Mouse (Mus musculus) c-Kit-negative CD71-positive TER-119-positive erythroid progenitor cells, embryonic 14.5 days (primary cell): Measurements from ENCODE around the gene Rab6a.
A peak's percentile ranks its signal among the peaks of the same experiment; 100 is the strongest.

Experiments
- DNase-seq: peaks from one replicate; pipeline ENCODE4 v3.0.0-alpha.2; 2013; ENCODE audit warnings: low read depth, low spot score

The Rab6a gene

GRCm38 (mm10) chr7:100622277-100622676 is 15.1 kb downstream of the Rab6a start:
- no peak for DNase-seq

- DNase-seq, result no peak
Measured at GRCm38 (mm10) chr7:100624538-100624937, 17.3 kb downstream of the Rab6a start.

GRCm38 (mm10) chr7:100637657-100638056 is 30.4 kb downstream of the Rab6a start:
- DNase-seq, result no peak

DNA sequence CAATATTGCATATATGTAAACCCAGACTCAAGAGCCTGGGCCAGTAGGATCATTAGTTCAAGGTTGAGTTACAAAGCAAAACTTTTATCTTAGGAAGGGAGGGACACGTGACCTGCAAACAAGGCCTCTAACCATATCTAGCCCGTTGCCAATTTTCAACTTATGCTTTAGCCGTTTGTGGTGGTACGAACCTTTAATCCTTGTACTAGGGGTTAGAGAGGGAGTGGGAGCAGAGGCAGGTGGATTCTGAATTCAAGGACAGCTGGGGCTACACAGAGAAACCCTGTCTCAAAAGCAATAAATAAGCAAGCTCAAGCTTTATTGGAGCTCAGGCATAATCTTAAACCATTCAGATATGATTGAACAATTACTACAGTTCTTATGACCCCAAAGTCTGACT is 35.2 kb downstream of the Rab6a start:
- no peak for DNase-seq

GRCm38 (mm10) chr7:100645147-100645546 is 37.9 kb downstream of the Rab6a start:
- peak; percentile 57 for DNase-seq

DNA sequence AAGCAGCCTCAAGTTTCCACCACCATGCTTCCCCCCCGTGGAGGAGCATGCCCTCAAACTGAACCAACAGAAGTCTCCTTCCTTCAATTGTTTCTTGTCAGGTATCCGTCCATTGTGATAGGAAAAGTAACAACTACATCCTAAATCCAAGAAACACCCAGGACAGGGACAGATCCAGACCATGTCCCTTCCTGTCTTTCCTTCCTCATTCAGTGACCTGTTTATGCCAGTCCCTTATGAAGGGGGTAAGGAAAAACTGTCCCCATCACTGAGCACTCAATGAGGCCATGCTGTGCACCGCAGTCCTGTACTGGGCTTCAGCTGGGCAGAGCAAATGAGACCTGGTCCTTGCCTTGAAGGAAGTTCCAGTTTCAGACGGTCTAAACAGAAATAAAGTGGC is 41.9 kb downstream of the Rab6a start:
- no peak for DNase-seq

DNA sequence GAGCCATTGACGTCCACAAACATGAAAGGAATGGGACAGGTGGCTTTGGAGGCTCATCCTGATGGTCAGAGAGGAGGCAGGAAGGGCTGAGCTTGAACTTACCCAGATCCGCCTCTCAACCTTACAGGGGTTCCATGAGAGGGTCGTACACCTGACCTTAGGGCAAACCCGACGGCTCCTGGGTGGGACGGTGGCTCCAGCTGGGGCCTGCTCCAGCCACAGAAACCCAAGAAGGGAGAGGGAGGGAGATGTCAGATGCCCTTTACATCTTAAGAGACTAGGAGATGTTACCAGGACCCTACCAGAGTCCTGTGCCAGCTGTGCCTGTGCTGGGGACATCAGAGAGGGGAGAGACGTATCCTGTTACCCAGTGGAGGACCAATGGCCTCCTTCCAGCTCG is 42.6 kb downstream of the Rab6a start:
- DNase-seq, result no peak

DNA sequence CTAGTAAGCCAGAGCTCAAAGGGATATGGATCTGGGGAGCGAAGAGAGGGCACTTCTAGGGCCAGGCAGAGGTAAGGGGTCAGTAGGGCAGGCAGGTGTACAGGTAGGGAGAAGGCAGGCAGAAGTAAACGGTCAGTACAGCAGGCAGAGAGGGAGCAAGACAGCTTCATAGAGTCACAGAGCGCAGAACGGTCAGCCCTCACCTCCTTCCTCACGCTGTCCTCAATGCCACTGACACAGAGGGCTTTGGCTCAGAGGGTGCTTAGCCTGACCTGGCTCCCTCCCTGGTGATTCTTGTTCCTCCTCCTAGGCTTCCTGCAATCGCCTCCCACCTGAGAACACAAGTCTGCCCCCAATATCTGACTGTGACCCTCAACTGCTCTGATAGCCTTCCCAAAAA is 43.2 kb downstream of the Rab6a start:
- DNase-seq, result no peak

DNA sequence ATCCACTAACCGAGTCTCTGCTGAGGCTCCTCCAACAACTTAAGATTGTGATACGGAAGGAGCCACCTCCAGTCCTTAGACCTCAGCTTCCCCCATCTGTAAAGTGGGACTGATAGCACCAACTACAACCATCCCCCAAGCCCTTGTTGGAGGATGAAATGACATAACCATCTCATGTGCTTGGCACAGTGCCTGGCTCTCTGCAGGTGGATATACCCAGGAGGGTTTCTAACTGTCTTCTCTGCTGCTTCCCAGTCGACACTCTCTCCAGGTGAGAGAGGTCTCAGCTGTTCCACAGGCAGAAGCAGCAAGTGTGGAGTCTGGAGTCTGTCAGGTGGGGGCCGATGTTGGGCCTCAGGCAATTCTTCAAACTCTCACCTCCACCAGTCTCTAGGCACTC is 43.8 kb downstream of the Rab6a start:
- no peak for DNase-seq

- DNase-seq, result no peak
Measured at GRCm38 (mm10) chr7:100653480-100654266, 46.5 kb downstream of the Rab6a start.

DNA sequence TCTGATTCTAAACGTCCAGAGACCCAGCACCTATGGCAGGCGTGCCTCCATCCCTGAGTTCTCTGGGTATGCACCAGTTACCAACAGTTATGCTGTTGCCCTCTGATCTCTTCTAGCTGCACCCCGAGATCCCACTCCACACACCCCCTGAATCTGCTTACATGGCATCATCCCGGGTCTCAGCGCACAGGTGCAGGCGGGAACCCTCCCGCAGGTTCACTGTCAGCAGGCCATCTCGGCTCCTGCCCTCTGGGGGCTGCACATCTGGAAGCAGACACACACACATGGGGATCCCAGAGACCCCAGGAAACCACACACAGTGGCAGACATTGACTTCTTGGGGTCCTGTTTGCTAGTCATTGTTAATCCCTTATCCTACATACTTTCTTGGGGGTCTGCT is 47.2 kb downstream of the Rab6a start:
- no peak for DNase-seq

- no peak for DNase-seq
Measured at GRCm38 (mm10) chr7:100656739-100657138, 49.5 kb downstream of the Rab6a start.

- no peak for DNase-seq
Measured at GRCm38 (mm10) chr7:100658093-100658578, 50.9 kb downstream of the Rab6a start.

DNA sequence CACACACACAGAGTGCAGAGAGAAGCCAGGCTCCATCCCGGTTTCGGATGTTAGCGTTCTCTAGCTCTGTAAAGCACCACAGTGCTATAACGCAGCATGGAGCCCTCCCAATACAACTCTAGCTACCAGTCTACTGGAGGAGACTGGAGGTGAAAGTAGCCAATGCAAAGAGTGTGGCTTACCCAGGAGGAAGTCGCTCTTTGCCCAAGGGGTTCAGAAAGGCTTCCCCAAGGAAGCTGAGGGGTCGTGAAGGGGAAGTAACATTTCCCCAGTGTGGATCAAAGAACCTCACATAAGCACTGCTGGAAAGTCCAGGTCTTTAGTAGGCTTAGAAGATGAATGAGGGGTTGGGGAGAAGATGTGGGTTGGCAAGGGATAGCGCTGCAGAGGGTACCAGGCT is 54.1 kb downstream of the Rab6a start:
- DNase-seq, result no peak

DNA sequence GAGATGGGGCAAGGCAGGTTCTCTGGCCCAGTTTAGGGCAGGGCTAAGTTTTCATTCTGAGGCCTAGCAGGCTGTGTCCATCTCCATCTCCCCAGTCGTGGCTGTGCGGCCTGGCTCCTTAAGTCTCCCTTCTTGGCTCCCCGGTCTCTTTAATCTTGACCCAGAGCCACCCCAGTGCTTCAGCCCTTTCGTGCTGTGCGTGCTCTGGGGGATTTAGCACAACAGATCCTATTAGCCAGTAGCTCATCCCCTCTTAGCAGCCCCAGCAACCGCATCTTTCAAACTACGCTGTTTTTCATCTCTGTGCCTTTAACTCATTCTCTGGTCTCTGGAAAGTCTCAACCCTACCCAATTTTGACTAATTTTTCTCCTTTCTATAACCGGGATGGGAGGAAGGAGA is 55.0 kb downstream of the Rab6a start, which contains the start of gene Plekhb1:
Gene Plekhb1 (minus strand): TSS at position 184 of the 400 bp plus-strand sequence.
- no peak for DNase-seq

GRCm38 (mm10) chr7:100663190-100663589 is 56.0 kb downstream of the Rab6a start:
- DNase-seq, result peak; percentile 59

GRCm38 (mm10) chr7:100663729-100664304 is 56.6 kb downstream of the Rab6a start:
- DNase-seq, result no peak

DNA sequence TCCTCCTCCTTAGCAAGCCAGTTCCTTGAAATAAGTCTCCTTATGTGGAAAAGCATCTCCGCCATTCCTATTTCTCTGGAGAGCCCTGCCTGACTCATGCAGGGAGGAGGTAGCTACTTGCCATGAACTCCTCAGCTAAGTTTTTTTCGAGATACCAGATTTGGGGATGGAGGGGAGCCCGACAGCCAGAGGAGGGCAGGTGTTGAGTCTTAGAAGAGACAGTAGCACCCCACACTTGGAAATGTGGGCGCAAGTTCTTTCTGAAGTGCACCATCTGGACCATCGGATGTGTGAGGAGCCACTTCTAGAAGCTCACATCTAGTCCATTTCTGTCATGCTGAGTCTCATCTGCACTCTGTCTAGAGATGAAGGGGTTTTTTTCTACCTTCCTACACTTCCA is 63.4 kb downstream of the Rab6a start:
- DNase-seq, result no peak

DNA sequence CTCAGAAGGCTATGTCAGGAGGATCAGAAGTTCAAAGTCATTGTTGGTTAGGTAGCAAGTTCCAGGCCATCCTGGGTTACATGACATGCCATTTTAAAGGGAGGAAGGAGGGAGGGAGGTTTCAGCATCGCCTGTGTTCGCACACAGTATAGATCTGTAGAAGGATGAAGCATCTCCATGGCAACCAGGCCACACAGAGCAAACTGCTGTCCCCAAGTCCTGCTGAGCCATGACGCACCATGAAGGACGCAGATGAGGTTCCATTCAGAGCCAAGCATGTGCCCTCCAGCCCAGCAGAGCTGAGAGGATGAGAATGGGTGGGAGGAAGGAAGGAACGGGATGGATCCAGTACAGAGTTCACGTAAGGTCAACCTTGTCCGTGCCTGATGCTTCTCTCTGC is 66.2 kb downstream of the Rab6a start:
- DNase-seq, result no peak

DNA sequence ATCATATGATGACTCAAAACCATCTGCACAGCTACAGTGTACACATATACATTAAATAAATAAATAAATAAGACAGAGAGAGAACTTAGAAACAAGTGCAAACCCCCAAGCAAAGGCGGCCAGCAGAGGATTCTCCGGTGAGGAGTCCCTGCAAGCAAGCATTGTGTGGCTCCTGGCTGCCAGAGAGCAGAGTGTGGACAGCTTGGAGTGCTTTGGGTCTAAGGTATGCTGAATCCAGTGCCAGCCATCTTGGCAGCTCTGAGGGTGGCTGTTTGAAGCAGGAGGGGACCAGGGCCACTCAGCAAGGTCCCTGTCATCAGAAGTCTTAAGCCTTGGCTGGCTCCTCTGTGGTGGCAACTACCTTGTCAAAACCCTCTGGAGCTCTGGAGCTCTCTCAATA is 67.7 kb downstream of the Rab6a start:
- no peak for DNase-seq

DNA sequence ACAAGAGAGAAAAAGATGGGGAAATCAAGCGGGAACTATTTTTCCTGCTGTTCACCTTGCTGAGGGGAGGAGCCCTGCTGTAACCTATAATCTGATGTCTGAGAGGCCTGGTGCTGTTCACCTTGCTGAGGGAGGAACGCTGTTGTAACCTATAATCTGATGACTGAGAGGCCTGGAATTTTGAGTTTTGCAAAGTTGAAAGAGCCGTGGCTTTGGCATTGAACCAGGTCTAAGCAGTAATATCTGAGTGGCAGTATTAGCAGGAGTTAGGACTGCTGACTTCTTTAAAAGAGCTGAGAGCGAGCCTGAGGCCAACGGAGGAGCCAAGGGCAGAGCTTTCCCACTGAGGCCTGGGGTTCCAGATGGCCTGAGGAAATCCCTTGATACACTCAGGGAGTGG is 70.8 kb downstream of the Rab6a start:
- DNase-seq, result no peak

GRCm38 (mm10) chr7:100678948-100679880 is 72.0 kb downstream of the Rab6a start:
- no peak for DNase-seq
